Mouse (Mus musculus) monocyte, adult 5-6 weeks (primary cell): Measurements from ENCODE around the gene Asb17. TPM values are rescaled to one million over a fixed set of nuclear protein-coding genes. Genes with fewer than 3 reads are reported as not detected.
A peak's percentile ranks its signal among the peaks of the same experiment; 100 is the strongest.

Experiments used
- ATAC-seq: fragments of 153-309, 156-312 bp; replicated peaks from 2 replicates; pipeline ENCODE4 v1.8.0; 2017; ENCODE audit warnings: mild to moderate bottlenecking; ENCODE audit not compliant: low TSS enrichment, insufficient number of reproducible peaks, severe bottlenecking, poor library complexity, low FRiP score
- total RNA-seq: library from RNA; stranded (forward); fragments of 200-1000, 200-491, 200-594 nt; gene quantifications from 3 replicates; pipeline ENCODE4 v1.2.3, GENCODE M21; 2017

Gene Asb17
- total RNA-seq, 1 experiment from 2014 or later, result not detected

GRCm38 (mm10) chr3:153864636-153865429 is 20.8 kb downstream of the Asb17 start:
- ATAC-seq, result 0 out of 2 replicates have a peak, but pooled peaks have one; percentile 22

- no peak for ATAC-seq
Measured at GRCm38 (mm10) chr3:153867149-153868136, 23.4 kb downstream of the Asb17 start.

- no peak for ATAC-seq
Measured at GRCm38 (mm10) chr3:153871396-153871795, 27.4 kb downstream of the Asb17 start.

GRCm38 (mm10) chr3:153886296-153886695 is 42.3 kb downstream of the Asb17 start:
- no peak for ATAC-seq

- no peak for ATAC-seq
Measured at GRCm38 (mm10) chr3:153888141-153888540, 44.1 kb downstream of the Asb17 start.

- no peak for ATAC-seq
Measured at GRCm38 (mm10) chr3:153889188-153889781, 45.3 kb downstream of the Asb17 start.

- no peak for ATAC-seq
Measured at GRCm38 (mm10) chr3:153895454-153895853, 51.4 kb downstream of the Asb17 start.

GRCm38 (mm10) chr3:153897216-153897615 is 53.2 kb downstream of the Asb17 start:
- ATAC-seq, result no peak

GRCm38 (mm10) chr3:153901904-153902303 is 57.9 kb downstream of the Asb17 start:
- ATAC-seq, result no peak

GRCm38 (mm10) chr3:153902595-153902994 is 58.6 kb downstream of the Asb17 start:
- ATAC-seq, result no peak

GRCm38 (mm10) chr3:153904586-153904985 is 60.6 kb downstream of the Asb17 start:
- no peak for ATAC-seq

Other genes starting within 250 kb of the Asb17 start
- 5.4 to 17.1 TPM (median 7.9 TPM) in 3 replicates for gene St6galnac3, start 119.0 kb upstream of the Asb17 start, total RNA-seq
- gene Msh4, start 61.9 kb downstream of the Asb17 start, total RNA-seq, result 0.19 TPM in 1 of 3 replicates, not detected in the others
- 66.2 to 71.0 TPM (median 70.0 TPM) in 3 replicates for gene Rabggtb, start 68.8 kb downstream of the Asb17 start, total RNA-seq
- 105 to 153 TPM (median 144 TPM) in 3 replicates for gene Acadm, start 100.4 kb downstream of the Asb17 start, total RNA-seq
- not detected in 3 replicates for gene Slc44a5, start 129.2 kb downstream of the Asb17 start, total RNA-seq